Comparison of ENCODE assay signal across 19 mouse cellular contexts in genomic region chr9:47645056-47645455, GRCm38 (mm10).
"Had no signal": no experiment of that assay in that cellular context is flagged by ENCODE, and none has a peak within 500 bp of the region (broad histone marks: within the 10 kb centered on the region; RNA-seq: fewer than 3 reads in every experiment).

No protein-coding gene starts in this region.

- H3K4me3 ChIP-seq: lung, embryonic 15.5 days; megakaryocyte, embryonic 14.5 days; midbrain, embryonic 13.5 days; midbrain, embryonic 15.5 days; neural tube, embryonic 13.5 days; neural tube, embryonic 15.5 days; stomach, embryonic 15.5 days had no signal

- H3K4me2 ChIP-seq: lung, embryonic 15.5 days; midbrain, embryonic 11.5 days; midbrain, embryonic 13.5 days; midbrain, embryonic 15.5 days; neural tube, embryonic 13.5 days; neural tube, embryonic 15.5 days; stomach, embryonic 15.5 days had no signal

- H3K27me3 ChIP-seq: megakaryocyte, embryonic 14.5 days; midbrain, embryonic 13.5 days; midbrain, embryonic 15.5 days; neural tube, embryonic 13.5 days; neural tube, embryonic 15.5 days; stomach, embryonic 15.5 days had no signal

- H3K9me3 ChIP-seq: lung, embryonic 15.5 days; midbrain, embryonic 13.5 days; midbrain, embryonic 15.5 days; neural tube, embryonic 13.5 days; neural tube, embryonic 15.5 days; stomach, embryonic 15.5 days had no signal

- H3K36me3 ChIP-seq: lung, embryonic 15.5 days; midbrain, embryonic 13.5 days; midbrain, embryonic 15.5 days; neural tube, embryonic 13.5 days; neural tube, embryonic 15.5 days; stomach, embryonic 15.5 days had no signal

- ATAC-seq: lung, postnatal 0 days; midbrain, embryonic 13.5 days; midbrain, embryonic 15.5 days had no signal

- H3K4me1 ChIP-seq: megakaryocyte, embryonic 14.5 days; stomach, embryonic 15.5 days had no signal

- H3K27ac ChIP-seq: liver, embryonic 14.5 days; lung, embryonic 15.5 days; macrophage; midbrain, embryonic 13.5 days; midbrain, embryonic 15.5 days; neural tube, embryonic 13.5 days; neural tube, embryonic 15.5 days; stomach, embryonic 15.5 days; stomach, postnatal 0 days had no signal

- H3K9ac ChIP-seq: liver, embryonic 14.5 days; lung, embryonic 15.5 days; midbrain, embryonic 13.5 days; midbrain, embryonic 15.5 days; neural tube, embryonic 13.5 days; neural tube, embryonic 15.5 days; stomach, embryonic 15.5 days had no signal

- DNase-seq: lung, adult 2 months; lung, postnatal 14 days; lung, postnatal 36 days; retina, postnatal 1 day; right cerebral cortex, adult 18-20 months; thymus, adult 2 months; thymus, postnatal 25 days had no signal
